10 mouse cellular contexts compared by ENCODE assay signal in the genomic region with DNA sequence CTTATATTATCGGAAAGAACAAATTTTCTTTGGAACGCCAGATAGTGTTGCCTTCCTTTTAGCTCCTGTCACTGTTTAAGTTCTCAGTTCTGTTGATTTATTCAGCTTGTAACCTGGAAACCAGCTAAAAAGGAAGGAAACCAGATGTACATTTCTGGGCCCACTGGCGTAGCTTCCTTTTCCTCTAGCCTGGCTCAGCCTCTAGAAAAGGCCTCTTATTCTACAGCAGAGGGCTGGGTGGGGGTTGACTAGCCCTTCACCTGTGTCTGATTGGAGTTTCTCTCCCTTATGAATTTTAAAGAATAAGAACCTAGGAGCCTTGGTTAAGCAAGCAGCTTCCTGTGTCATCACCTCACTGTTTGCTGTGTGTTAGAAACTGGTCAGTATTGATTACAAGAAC.
A peak's percentile ranks its signal among the peaks of the same experiment; 100 is the strongest.
DNase-seq lines count a peak whose midpoint lies in the region; ATAC-seq and TF ChIP-seq lines count a peak whose summit lies in the region.
"Had no signal": no experiment of that assay in that cellular context is flagged by ENCODE, and none has a peak within 500 bp of the region (broad histone marks: within the 10 kb centered on the region; RNA-seq: fewer than 3 reads in every experiment).

No protein-coding gene starts in this region.

- DNase-seq in kidney, adult 8-10 months, result no peak
- peak; percentile 64 for DNase-seq in MEL (ENCODE audit: low read depth, low spot score)
- DNase-seq in embryo, embryonic 11.5 days (ENCODE audit: low read depth, low spot score), result peak; percentile 23
- peak; percentile 48 for DNase-seq in mesoderm, embryonic 11.5 days (ENCODE audit: low read depth, low spot score)
- DNase-seq in adrenal gland, postnatal 4 days (ENCODE audit: low spot score in 2 of 2), result no peak
- no peak for DNase-seq in neural tube, embryonic 10.5 days (ENCODE audit: extremely low spot score, low spot score)
- DNase-seq: kidney, postnatal 14 days had no signal

- H3K4me1 ChIP-seq in kidney, embryonic 15.5 days, result peaks cover 18% of the 10 kb centered on the region
- H3K4me1 ChIP-seq in MEL (ENCODE audit: control insufficient read depth in 1 of 2, insufficient read depth in 2 of 2, low read length in 2 of 2), result peaks cover 14 to 26% of the 10 kb centered on the region in 2 experiments

- no peak overlapping the region for H3K4me2 ChIP-seq in kidney, embryonic 15.5 days
- H3K4me2 ChIP-seq: forebrain, embryonic 15.5 days had no signal

- no peak for TF ChIP-seq POLR2A in MEL (IDR thresholded peaks at IDR 0.05; ENCODE audit: control insufficient read depth in 1 of 2, insufficient read depth in 1 of 2, low read depth in 1 of 2, low read length in 2 of 2, poor library complexity in 1 of 2)

- no peaks in the 10 kb centered on the region for H3K9me3 ChIP-seq in kidney, embryonic 15.5 days (replicated peaks)
- H3K9me3 ChIP-seq in MEL (replicated peaks; ENCODE audit: insufficient read depth, low read length), result no peaks in the 10 kb centered on the region
- H3K9me3 ChIP-seq: forebrain, embryonic 15.5 days had no signal

- H3K27ac ChIP-seq in kidney, embryonic 15.5 days, result peak overlapping the region; percentile 58; the same call in 1 of the 2 replicates
- H3K27ac ChIP-seq in MEL (ENCODE audit: control insufficient read depth, low read depth, low read length), result peak overlapping the region; percentile 81
- H3K27ac ChIP-seq: forebrain, embryonic 15.5 days; macrophage had no signal

- H3K27me3 ChIP-seq in kidney, embryonic 15.5 days, result no peaks in the 10 kb centered on the region
- no peaks in the 10 kb centered on the region for H3K27me3 ChIP-seq in MEL (ENCODE audit: control insufficient read depth in 1 of 2, insufficient read depth in 2 of 2, low read length in 2 of 2)
- H3K27me3 ChIP-seq: forebrain, embryonic 15.5 days had no signal

- H3K9ac ChIP-seq in kidney, embryonic 15.5 days, result no peak overlapping the region
- peak overlapping the region; percentile 23; the same call in 1 of the 2 replicates for H3K9ac ChIP-seq in MEL (ENCODE audit: control insufficient read depth, low read depth, low read length, poor library complexity, severe bottlenecking)
- H3K9ac ChIP-seq: forebrain, embryonic 15.5 days had no signal

- TF ChIP-seq EP300 in MEL (IDR thresholded peaks at IDR 0.05; ENCODE audit: low read depth in 1 of 2, low read length in 2 of 2), result no peak

- peaks cover 14% of the 10 kb centered on the region for H3K79me2 ChIP-seq in MEL (ENCODE audit: control insufficient read depth, insufficient read depth, low read length, poor library complexity)

- no peak for ATAC-seq in kidney, embryonic 15.5 days (replicated peaks; ENCODE audit: low FRiP score)
- ATAC-seq: forebrain, embryonic 15.5 days had no signal

- 39% methylated on average over 3 of the region's 3 CpGs for WGBS in kidney, embryonic 15.5 days

- H3K4me3 ChIP-seq in kidney, embryonic 15.5 days (replicated peaks), result no peak overlapping the region
- H3K4me3 ChIP-seq in MEL (ENCODE audit: control insufficient read depth in 1 of 2, insufficient read depth in 1 of 2, low read depth in 2 of 2, low read length in 2 of 2), result peak overlapping the region in 1 of 2 experiments; percentile 33; a peak in 2 of 4 replicates
- H3K4me3 ChIP-seq: forebrain, embryonic 15.5 days had no signal

- no peak for TF ChIP-seq CTCF in MEL (IDR thresholded peaks at IDR 0.05 in 2 of 3, conservative IDR thresholded peaks at IDR 0.05 in 1 of 3; ENCODE audit: control insufficient read depth in 1 of 3, insufficient read depth in 1 of 3, low read depth in 2 of 3, low read length in 3 of 3, poor library complexity in 1 of 3, severe bottlenecking in 1 of 3)

- no peak for TF ChIP-seq RAD21 in MEL (IDR thresholded peaks at IDR 0.05; ENCODE audit: low read depth, low read length)

- no peaks in the 10 kb centered on the region for H3K36me3 ChIP-seq in kidney, embryonic 15.5 days
- peaks cover 0 to 28% of the 10 kb centered on the region in 2 experiments; a peak in 2 of 4 replicates for H3K36me3 ChIP-seq in MEL (ENCODE audit: control insufficient read depth in 1 of 2, insufficient read depth in 2 of 2, low read length in 2 of 2)
- H3K36me3 ChIP-seq: forebrain, embryonic 15.5 days had no signal

TF ChIP-seq in MEL, 35 proteins besides CTCF, POLR2A, EP300 and RAD21:
- TF ChIP-seq MYB (IDR thresholded peaks at IDR 0.05; ENCODE audit: low read depth, low read length), result no peak
- no peak for TF ChIP-seq ZMIZ1 (IDR thresholded peaks at IDR 0.05; ENCODE audit: low read depth, low read length)
- no peak for TF ChIP-seq E2F4 (IDR thresholded peaks at IDR 0.05; ENCODE audit: borderline replicate concordance, low read depth, low read length)
- no peak for TF ChIP-seq TBP (IDR thresholded peaks at IDR 0.05; ENCODE audit: low read depth, low read length)
- no peak for TF ChIP-seq GABPA (IDR thresholded peaks at IDR 0.05; ENCODE audit: low read depth, low read length)
- no peak for TF ChIP-seq GATA1 (IDR thresholded peaks at IDR 0.05; ENCODE audit: low read depth, low read length)
- no peak for TF ChIP-seq HCFC1 (IDR thresholded peaks at IDR 0.05; ENCODE audit: low read depth, low read length)
- no peak for TF ChIP-seq MYC (IDR thresholded peaks at IDR 0.05; ENCODE audit: low read depth, low read length)
- TF ChIP-seq ETS1 (IDR thresholded peaks at IDR 0.05; ENCODE audit: low read depth, low read length), result no peak
- TF ChIP-seq ZNF384 (IDR thresholded peaks at IDR 0.05; ENCODE audit: low read depth, low read length), result no peak
- no peak for TF ChIP-seq USF1 (IDR thresholded peaks at IDR 0.05; ENCODE audit: low read depth, low read length)

Comparison
In these comparisons a context has a peak if more than half of its experiments do, and no peak if none do; other contexts are left out.
1. DNase-seq: peak in MEL (single experiment), embryo, embryonic 11.5 days (single experiment) and mesoderm, embryonic 11.5 days (single experiment); none in kidney, adult 8-10 months (0 of 2), adrenal gland, postnatal 4 days (0 of 2) and neural tube, embryonic 10.5 days (single experiment).